Mouse (Mus musculus): ENCODE results near the gene Msrb2. TPM values are rescaled to one million over a fixed set of nuclear protein-coding genes. Genes with fewer than 3 reads are reported as not detected.

The Msrb2 gene
- polyA plus RNA-seq, 1 experiment from 2014 or later: 13.3 TPM

DNA sequence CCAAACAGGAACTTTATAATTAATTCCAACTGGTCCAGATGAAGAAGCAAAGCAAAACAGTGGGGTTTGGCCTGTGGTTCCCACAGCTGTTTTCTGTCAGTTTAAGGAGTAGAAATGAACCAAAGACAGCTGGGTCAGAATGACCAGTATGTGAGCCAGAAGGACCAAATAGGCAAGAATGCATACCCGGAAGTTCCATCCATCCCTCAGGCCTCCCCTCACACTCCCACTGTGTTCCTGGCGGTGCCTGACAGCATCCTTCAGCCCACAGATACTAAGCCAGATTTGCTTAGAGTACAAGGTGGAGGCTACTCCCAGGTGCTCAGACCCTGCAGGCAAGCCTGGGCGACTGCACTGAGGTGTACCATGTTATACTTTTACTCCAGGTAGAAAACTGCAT lies 35.3 kb downstream of the Msrb2 start:
- H3K27me3 ChIP-seq (ENCODE audit: control insufficient read depth, insufficient read depth, low read length): no peaks in the 10 kb centered on the region
- H3K9ac ChIP-seq (ENCODE audit: low read length): no peak overlapping the region
- no peak overlapping the region for H3K4me2 ChIP-seq (ENCODE audit: low read depth)
- DNase-seq (ENCODE audit: low spot score): no peak
- 65% methylated on average over 3 of the region's 3 CpGs for WGBS
- no peaks in the 10 kb centered on the region for H3K36me3 ChIP-seq (ENCODE audit: control insufficient read depth, insufficient read depth, low read length)
- H3K4me3 ChIP-seq (ENCODE audit: low read depth, low read length): no peak overlapping the region
- no peak for ATAC-seq (ENCODE audit: insufficient read depth, low FRiP score, low TSS enrichment)
- no peak overlapping the region for H3K27ac ChIP-seq (ENCODE audit: low read depth, low read length)
- H3K9me3 ChIP-seq (ENCODE audit: control insufficient read depth, low read length): no peaks in the 10 kb centered on the region
- H3K4me1 ChIP-seq (ENCODE audit: control insufficient read depth, insufficient read depth, low read length): no peaks in the 10 kb centered on the region

DNA sequence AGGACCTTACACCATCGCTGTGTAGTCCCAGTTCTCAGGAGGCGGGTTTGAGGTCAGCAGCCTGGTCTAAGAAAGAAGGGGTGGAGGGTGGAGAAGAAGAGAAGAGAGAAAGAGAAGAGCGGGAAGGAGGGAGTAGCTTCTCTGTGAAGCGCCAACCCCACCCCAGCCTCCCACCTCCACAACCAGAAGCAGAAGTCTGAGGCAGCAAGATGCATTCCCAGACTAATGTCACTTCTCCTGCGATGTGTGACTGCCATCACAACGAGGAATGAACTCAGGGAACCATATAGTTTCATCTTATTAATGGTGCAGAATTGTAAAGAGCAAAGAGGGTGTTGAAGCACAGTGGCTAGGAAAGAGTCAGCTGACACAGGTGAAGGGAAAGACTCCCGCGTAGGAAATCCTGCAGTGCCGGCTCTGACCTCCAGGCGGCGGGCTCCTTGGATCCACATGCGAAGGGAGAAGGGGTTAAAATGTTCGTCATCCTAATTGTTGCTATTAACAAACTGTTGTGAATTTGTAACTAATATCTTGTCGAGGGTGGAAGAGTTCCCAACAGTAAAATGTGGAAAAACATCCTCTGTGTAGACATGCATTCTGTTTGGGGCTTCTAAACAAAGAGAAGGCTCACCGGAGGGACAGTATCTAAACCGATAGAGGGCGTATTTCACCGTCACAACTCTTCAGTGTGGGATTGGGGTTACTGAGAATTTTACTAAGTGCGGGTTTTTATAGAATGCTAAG lies 43.2 kb downstream of the Msrb2 start:
- Histone ChIP-seq H3K4me3 (ENCODE audit: low read depth, low read length) (no peak overlapping the region), H3K36me3 (ENCODE audit: control insufficient read depth, insufficient read depth, low read length) (no peaks in the 10 kb centered on the region), H3K4me1 (ENCODE audit: control insufficient read depth, insufficient read depth, low read length) (no peaks in the 10 kb centered on the region), H3K9me3 (ENCODE audit: control insufficient read depth, low read length) (no peaks in the 10 kb centered on the region), H3K27ac (ENCODE audit: low read depth, low read length) (no peak overlapping the region), H3K9ac (ENCODE audit: low read length) (no peak overlapping the region), H3K4me2 (ENCODE audit: low read depth) (peak overlapping the region; percentile 37), H3K27me3 (ENCODE audit: control insufficient read depth, insufficient read depth, low read length) (no peaks in the 10 kb centered on the region)
- peak; percentile 73 for DNase-seq (ENCODE audit: low spot score)
- ATAC-seq (ENCODE audit: insufficient read depth, low FRiP score, low TSS enrichment): peak; percentile 60
- 22% methylated on average over 19 of the region's 19 CpGs for WGBS

DNA sequence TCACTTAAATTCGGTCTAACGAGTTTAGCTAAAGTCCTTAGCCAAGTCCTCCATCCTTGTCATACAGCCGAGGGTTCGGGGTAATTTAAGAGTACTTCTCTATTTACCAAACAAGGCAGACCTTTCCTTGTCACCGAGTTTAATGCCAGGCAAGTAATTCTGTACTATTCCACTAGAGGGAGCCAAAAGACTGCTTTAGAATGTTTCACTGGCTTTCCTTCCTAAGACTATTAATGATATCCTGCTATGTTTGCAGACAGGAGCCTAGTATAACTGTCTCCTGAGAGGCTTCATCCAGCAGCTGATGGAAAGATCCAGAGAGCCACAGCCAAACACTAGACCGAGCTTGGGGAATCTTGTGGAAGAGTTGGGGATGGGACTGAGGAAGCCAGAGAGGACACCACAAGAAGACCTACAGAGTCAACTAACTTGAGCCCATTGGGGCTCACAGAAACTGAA lies 43.9 kb downstream of the Msrb2 start:
- ATAC-seq (ENCODE audit: insufficient read depth, low FRiP score, low TSS enrichment): peak; percentile 54
- Histone ChIP-seq H3K27ac (ENCODE audit: low read depth, low read length) (no peak overlapping the region), H3K4me2 (ENCODE audit: low read depth) (peak overlapping the region; percentile 37), H3K27me3 (ENCODE audit: control insufficient read depth, insufficient read depth, low read length) (no peaks in the 10 kb centered on the region), H3K9me3 (ENCODE audit: control insufficient read depth, low read length) (no peaks in the 10 kb centered on the region), H3K4me3 (ENCODE audit: low read depth, low read length) (no peak overlapping the region), H3K9ac (ENCODE audit: low read length) (no peak overlapping the region), H3K36me3 (ENCODE audit: control insufficient read depth, insufficient read depth, low read length) (no peaks in the 10 kb centered on the region), H3K4me1 (ENCODE audit: control insufficient read depth, insufficient read depth, low read length) (no peaks in the 10 kb centered on the region)
- peak; percentile 45 for DNase-seq (ENCODE audit: low spot score)
- 2% methylated on average over 6 of the region's 6 CpGs for WGBS

DNA sequence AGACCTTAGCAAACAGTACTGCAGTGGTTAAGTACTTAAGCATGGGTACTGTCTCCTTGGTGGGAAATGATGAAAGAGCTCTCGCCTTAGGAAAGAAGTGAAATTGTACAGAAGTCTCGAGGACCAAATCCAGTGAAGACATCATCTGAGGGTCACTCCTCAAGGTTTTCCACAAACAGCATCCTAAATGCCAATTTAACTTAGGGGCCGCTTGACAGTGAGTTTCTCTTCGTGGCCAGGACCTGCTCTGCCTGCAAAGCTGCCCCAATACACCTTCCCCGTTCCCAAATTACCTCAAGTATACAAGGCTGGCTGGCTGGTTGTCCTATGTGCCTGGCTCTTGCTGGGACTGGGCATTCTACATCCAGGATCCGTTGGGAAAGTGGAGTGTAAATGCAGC lies 44.8 kb downstream of the Msrb2 start:
- WGBS: 76% methylated on average over 6 of the region's 6 CpGs
- Histone ChIP-seq H3K36me3 (ENCODE audit: control insufficient read depth, insufficient read depth, low read length) (no peaks in the 10 kb centered on the region), H3K9me3 (ENCODE audit: control insufficient read depth, low read length) (no peaks in the 10 kb centered on the region), H3K9ac (ENCODE audit: low read length) (no peak overlapping the region), H3K4me2 (ENCODE audit: low read depth) (no peak overlapping the region), H3K4me1 (ENCODE audit: control insufficient read depth, insufficient read depth, low read length) (no peaks in the 10 kb centered on the region), H3K27ac (ENCODE audit: low read depth, low read length) (no peak overlapping the region), H3K27me3 (ENCODE audit: control insufficient read depth, insufficient read depth, low read length) (no peaks in the 10 kb centered on the region), H3K4me3 (ENCODE audit: low read depth, low read length) (no peak overlapping the region)
- ATAC-seq (ENCODE audit: insufficient read depth, low FRiP score, low TSS enrichment) (no peak), DNase-seq (ENCODE audit: low spot score) (no peak)

DNA sequence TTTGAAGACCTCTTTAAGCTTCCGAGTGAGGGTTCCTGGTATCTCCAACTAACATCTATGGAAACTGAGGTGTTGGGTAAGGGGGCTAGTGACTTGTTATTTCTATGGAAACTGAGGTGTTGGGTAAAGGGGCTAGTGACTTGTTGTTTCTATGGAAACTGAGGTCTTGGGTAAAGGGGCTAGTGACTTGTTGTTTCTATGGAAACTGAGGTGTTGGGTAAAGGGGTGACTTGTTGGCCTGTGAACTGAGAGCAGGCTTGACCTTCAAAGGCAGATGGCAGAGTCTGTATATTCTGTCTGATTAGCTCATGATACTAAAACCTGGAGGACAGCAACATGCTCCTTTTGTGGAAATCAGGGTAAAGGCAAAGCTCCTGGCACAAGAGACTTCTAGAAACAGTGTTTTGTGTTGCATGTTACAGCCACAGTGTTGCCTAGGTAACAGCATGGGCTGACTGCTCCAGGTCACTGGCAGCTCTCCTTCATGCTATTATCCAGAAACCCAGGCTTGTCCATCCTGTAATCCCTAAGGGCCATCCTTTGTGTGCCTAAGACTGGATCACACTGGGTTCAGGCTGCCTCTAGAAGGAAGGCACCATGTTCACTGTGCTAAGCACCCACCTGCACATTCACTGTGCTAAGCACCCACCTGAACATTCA lies 48.6 kb downstream of the Msrb2 start:
- Histone ChIP-seq H3K4me2 (ENCODE audit: low read depth) (no peak overlapping the region), H3K4me1 (ENCODE audit: control insufficient read depth, insufficient read depth, low read length) (no peaks in the 10 kb centered on the region), H3K36me3 (ENCODE audit: control insufficient read depth, insufficient read depth, low read length) (no peaks in the 10 kb centered on the region), H3K27ac (ENCODE audit: low read depth, low read length) (no peak overlapping the region), H3K27me3 (ENCODE audit: control insufficient read depth, insufficient read depth, low read length) (no peaks in the 10 kb centered on the region), H3K4me3 (ENCODE audit: low read depth, low read length) (no peak overlapping the region), H3K9ac (ENCODE audit: low read length) (no peak overlapping the region), H3K9me3 (ENCODE audit: control insufficient read depth, low read length) (no peaks in the 10 kb centered on the region)
- DNase-seq (ENCODE audit: low spot score): no peak
- ATAC-seq (ENCODE audit: insufficient read depth, low FRiP score, low TSS enrichment): no peak
- 71% methylated on average over 1 of the region's 1 CpGs for WGBS

DNA sequence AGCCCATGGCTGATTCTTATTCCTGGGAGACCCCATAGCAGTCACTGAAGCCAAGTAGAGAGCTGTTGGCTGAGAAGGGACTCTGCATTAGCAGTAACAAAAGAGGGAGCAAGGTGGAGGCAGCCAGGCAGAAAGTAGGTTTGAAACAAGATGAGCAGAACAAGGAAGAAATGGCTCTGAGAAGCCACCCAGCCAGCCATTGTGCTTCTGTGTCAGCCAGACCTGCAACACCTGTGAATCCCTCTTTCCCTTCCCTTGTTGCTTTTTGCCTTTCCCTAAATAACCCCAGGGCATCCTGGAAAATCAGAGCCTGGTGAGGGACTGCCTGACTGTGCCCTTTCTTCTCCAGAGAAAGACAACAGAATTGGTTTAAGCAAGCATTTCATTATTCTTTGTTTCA lies 51.0 kb downstream of the Msrb2 start:
- DNase-seq (ENCODE audit: low spot score): no peak
- Histone ChIP-seq H3K4me2 (ENCODE audit: low read depth) (no peak overlapping the region), H3K36me3 (ENCODE audit: control insufficient read depth, insufficient read depth, low read length) (no peaks in the 10 kb centered on the region), H3K27me3 (ENCODE audit: control insufficient read depth, insufficient read depth, low read length) (peaks cover 8% of the 10 kb centered on the region; the same call in 1 of the 2 replicates), H3K27ac (ENCODE audit: low read depth, low read length) (no peak overlapping the region), H3K9ac (ENCODE audit: low read length) (no peak overlapping the region), H3K4me1 (ENCODE audit: control insufficient read depth, insufficient read depth, low read length) (no peaks in the 10 kb centered on the region), H3K9me3 (ENCODE audit: control insufficient read depth, low read length) (no peaks in the 10 kb centered on the region), H3K4me3 (ENCODE audit: low read depth, low read length) (no peak overlapping the region)
- ATAC-seq (ENCODE audit: insufficient read depth, low FRiP score, low TSS enrichment): no peak

DNA sequence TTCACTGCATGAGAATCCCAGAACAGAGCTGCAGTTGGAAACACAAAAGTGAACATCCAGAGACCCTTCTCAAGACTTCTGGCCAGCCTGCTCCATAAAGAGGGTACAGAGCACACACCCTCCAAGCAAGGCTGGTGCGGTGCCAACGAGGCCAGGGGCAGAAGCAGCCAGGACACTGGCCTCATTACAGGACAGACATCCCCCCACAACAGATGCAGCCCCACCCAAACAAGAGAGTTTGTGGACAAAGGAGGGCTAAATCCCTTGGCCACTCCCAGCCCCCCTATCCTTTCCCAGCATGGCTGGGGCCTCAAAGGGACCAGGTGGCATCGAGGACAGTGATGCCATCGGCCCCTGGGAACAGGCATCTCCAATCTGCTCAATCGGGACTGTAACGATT lies 51.8 kb downstream of the Msrb2 start:
- Histone ChIP-seq H3K9me3 (ENCODE audit: control insufficient read depth, low read length) (no peaks in the 10 kb centered on the region), H3K9ac (ENCODE audit: low read length) (no peak overlapping the region), H3K27me3 (ENCODE audit: control insufficient read depth, insufficient read depth, low read length) (peaks cover 14% of the 10 kb centered on the region; the same call in 1 of the 2 replicates), H3K36me3 (ENCODE audit: control insufficient read depth, insufficient read depth, low read length) (no peaks in the 10 kb centered on the region), H3K4me2 (ENCODE audit: low read depth) (no peak overlapping the region), H3K27ac (ENCODE audit: low read depth, low read length) (no peak overlapping the region), H3K4me3 (ENCODE audit: low read depth, low read length) (no peak overlapping the region), H3K4me1 (ENCODE audit: control insufficient read depth, insufficient read depth, low read length) (no peaks in the 10 kb centered on the region)
- WGBS: 83% methylated on average over 6 of the region's 6 CpGs
- ATAC-seq (ENCODE audit: insufficient read depth, low FRiP score, low TSS enrichment) (no peak), DNase-seq (ENCODE audit: low spot score) (no peak)

DNA sequence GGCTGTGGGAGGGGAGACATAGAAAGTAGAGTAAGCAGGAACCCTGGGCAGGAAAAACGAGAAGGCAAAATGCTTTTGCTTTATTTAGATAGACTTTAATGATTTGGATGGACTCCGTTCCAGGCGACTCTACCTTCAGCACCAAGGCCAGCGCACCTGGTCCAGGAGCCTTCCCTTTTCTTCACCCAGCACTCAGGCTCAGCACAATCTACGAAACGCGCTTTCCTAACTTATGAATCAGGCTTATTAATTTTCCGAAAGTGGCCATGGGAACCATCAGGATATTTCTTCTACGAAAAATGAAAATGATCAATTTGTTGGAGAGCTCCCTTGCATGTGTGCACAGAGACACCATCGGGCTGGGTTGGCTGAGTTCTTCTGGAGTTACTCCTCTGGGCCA lies 57.8 kb downstream of the Msrb2 start:
- no peak overlapping the region for H3K27ac ChIP-seq (ENCODE audit: low read depth, low read length)
- peak; percentile 69 for DNase-seq (ENCODE audit: low spot score)
- H3K36me3 ChIP-seq (ENCODE audit: control insufficient read depth, insufficient read depth, low read length): no peaks in the 10 kb centered on the region
- H3K4me3 ChIP-seq (ENCODE audit: low read depth, low read length): no peak overlapping the region
- H3K9ac ChIP-seq (ENCODE audit: low read length): no peak overlapping the region
- peak overlapping the region; percentile 1; the same call in 1 of the 2 replicates for H3K4me2 ChIP-seq (ENCODE audit: low read depth)
- no peaks in the 10 kb centered on the region for H3K9me3 ChIP-seq (ENCODE audit: control insufficient read depth, low read length)
- ATAC-seq (ENCODE audit: insufficient read depth, low FRiP score, low TSS enrichment): no peak
- peaks cover 8% of the 10 kb centered on the region for H3K4me1 ChIP-seq (ENCODE audit: control insufficient read depth, insufficient read depth, low read length)
- peaks cover 68% of the 10 kb centered on the region for H3K27me3 ChIP-seq (ENCODE audit: control insufficient read depth, insufficient read depth, low read length)
- 5% methylated on average over 10 of the region's 10 CpGs for WGBS

Data from neural tube, embryonic 11.5 days (tissue).